Mouse (Mus musculus): ENCODE results near the gene Pdss2. TPM values are rescaled to one million over a fixed set of nuclear protein-coding genes. Genes with fewer than 3 reads are reported as not detected.

Gene Pdss2
- total and polyA plus RNA-seq, 2 experiments from 2014 or later: 17.4 to 20.9 TPM

- no peak overlapping the region for H3K9ac ChIP-seq (replicated peaks; ENCODE audit: low read length)
- H3K4me1 ChIP-seq (ENCODE audit: insufficient read depth, low read length): no peaks in the 10 kb centered on the region
- H3K36me3 ChIP-seq (ENCODE audit: insufficient read depth, low read length): no peaks in the 10 kb centered on the region
- no peak overlapping the region for H3K4me2 ChIP-seq (ENCODE audit: low read depth, low read length)
- peak; percentile 73 for TF ChIP-seq CTCF (IDR thresholded peaks at IDR 0.05; ENCODE audit: low read depth)
- no peaks in the 10 kb centered on the region for H3K27me3 ChIP-seq (ENCODE audit: insufficient read depth, low read length)
- ATAC-seq (peak; percentile 62; the same call in 1 of the 2 replicates), DNase-seq (ENCODE audit: low spot score) (peak; percentile 78)
- H3K4me3 ChIP-seq (ENCODE audit: low read length): no peak overlapping the region
- 50% methylated on average over 5 of the region's 5 CpGs for WGBS
- no peak overlapping the region for H3K27ac ChIP-seq
- H3K9me3 ChIP-seq (ENCODE audit: low read length): no peaks in the 10 kb centered on the region
Measured at GRCm38 (mm10) chr10:43378279-43378678, 157.0 kb downstream of the Pdss2 start.

- H3K4me3 ChIP-seq (ENCODE audit: low read length): no peak overlapping the region
- no peaks in the 10 kb centered on the region for H3K27me3 ChIP-seq (ENCODE audit: insufficient read depth, low read length)
- DNase-seq (ENCODE audit: low spot score): no peak
- no peaks in the 10 kb centered on the region for H3K4me1 ChIP-seq (ENCODE audit: insufficient read depth, low read length)
- no peaks in the 10 kb centered on the region for H3K36me3 ChIP-seq (ENCODE audit: insufficient read depth, low read length)
- no peaks in the 10 kb centered on the region for H3K9me3 ChIP-seq (ENCODE audit: low read length)
- H3K4me2 ChIP-seq (ENCODE audit: low read depth, low read length): no peak overlapping the region
- WGBS: 76% methylated on average over 15 of the region's 15 CpGs
- H3K9ac ChIP-seq (replicated peaks; ENCODE audit: low read length): no peak overlapping the region
- no peak overlapping the region for H3K27ac ChIP-seq
- ATAC-seq: no peak
- no peak for TF ChIP-seq CTCF (IDR thresholded peaks at IDR 0.05; ENCODE audit: low read depth)
Measured at GRCm38 (mm10) chr10:43378732-43379644, 157.7 kb downstream of the Pdss2 start.

- TF ChIP-seq CTCF (IDR thresholded peaks at IDR 0.05; ENCODE audit: low read depth): no peak
- WGBS: 87% methylated on average over 3 of the region's 3 CpGs
- no peak overlapping the region for H3K9ac ChIP-seq (replicated peaks; ENCODE audit: low read length)
- no peak overlapping the region for H3K27ac ChIP-seq
- H3K9me3 ChIP-seq (ENCODE audit: low read length): no peaks in the 10 kb centered on the region
- H3K36me3 ChIP-seq (ENCODE audit: insufficient read depth, low read length): no peaks in the 10 kb centered on the region
- no peak overlapping the region for H3K4me2 ChIP-seq (ENCODE audit: low read depth, low read length)
- DNase-seq (ENCODE audit: low spot score) (no peak), ATAC-seq (no peak)
- no peaks in the 10 kb centered on the region for H3K4me1 ChIP-seq (ENCODE audit: insufficient read depth, low read length)
- H3K4me3 ChIP-seq (ENCODE audit: low read length): no peak overlapping the region
- H3K27me3 ChIP-seq (ENCODE audit: insufficient read depth, low read length): no peaks in the 10 kb centered on the region
Measured at GRCm38 (mm10) chr10:43382660-43383059, 161.4 kb downstream of the Pdss2 start.

GRCm38 (mm10) chr10:43384623-43385022 lies 163.3 kb downstream of the Pdss2 start:
- TF ChIP-seq CTCF (IDR thresholded peaks at IDR 0.05; ENCODE audit: low read depth): no peak
- Histone ChIP-seq H3K27me3 (ENCODE audit: insufficient read depth, low read length) (no peaks in the 10 kb centered on the region), H3K4me3 (ENCODE audit: low read length) (no peak overlapping the region), H3K4me2 (ENCODE audit: low read depth, low read length) (no peak overlapping the region), H3K9me3 (ENCODE audit: low read length) (no peaks in the 10 kb centered on the region), H3K36me3 (ENCODE audit: insufficient read depth, low read length) (no peaks in the 10 kb centered on the region), H3K9ac (replicated peaks; ENCODE audit: low read length) (no peak overlapping the region), H3K27ac (no peak overlapping the region), H3K4me1 (ENCODE audit: insufficient read depth, low read length) (no peaks in the 10 kb centered on the region)
- DNase-seq (ENCODE audit: low spot score): no peak
- WGBS: 85% methylated on average over 5 of the region's 5 CpGs
- no peak for ATAC-seq

GRCm38 (mm10) chr10:43392921-43393320 lies 171.6 kb downstream of the Pdss2 start:
- Histone ChIP-seq H3K9ac (replicated peaks; ENCODE audit: low read length) (no peak overlapping the region), H3K27ac (no peak overlapping the region), H3K9me3 (ENCODE audit: low read length) (no peaks in the 10 kb centered on the region), H3K4me3 (ENCODE audit: low read length) (no peak overlapping the region), H3K4me1 (ENCODE audit: insufficient read depth, low read length) (no peaks in the 10 kb centered on the region), H3K27me3 (ENCODE audit: insufficient read depth, low read length) (no peaks in the 10 kb centered on the region), H3K4me2 (ENCODE audit: low read depth, low read length) (no peak overlapping the region), H3K36me3 (ENCODE audit: insufficient read depth, low read length) (no peaks in the 10 kb centered on the region)
- 97% methylated on average over 2 of the region's 2 CpGs for WGBS
- TF ChIP-seq CTCF (IDR thresholded peaks at IDR 0.05; ENCODE audit: low read depth): no peak
- DNase-seq (ENCODE audit: low spot score): no peak
- ATAC-seq: no peak

- Histone ChIP-seq H3K27me3 (ENCODE audit: insufficient read depth, low read length) (no peaks in the 10 kb centered on the region), H3K4me3 (ENCODE audit: low read length) (no peak overlapping the region), H3K4me1 (ENCODE audit: insufficient read depth, low read length) (no peaks in the 10 kb centered on the region), H3K27ac (no peak overlapping the region), H3K9ac (replicated peaks; ENCODE audit: low read length) (no peak overlapping the region), H3K36me3 (ENCODE audit: insufficient read depth, low read length) (no peaks in the 10 kb centered on the region), H3K9me3 (ENCODE audit: low read length) (no peaks in the 10 kb centered on the region), H3K4me2 (ENCODE audit: low read depth, low read length) (no peak overlapping the region)
- 88% methylated on average over 6 of the region's 6 CpGs for WGBS
- TF ChIP-seq CTCF (IDR thresholded peaks at IDR 0.05; ENCODE audit: low read depth): no peak
- DNase-seq (ENCODE audit: low spot score) (no peak), ATAC-seq (no peak)
Measured at GRCm38 (mm10) chr10:43393818-43394217, 172.5 kb downstream of the Pdss2 start.

- 81% methylated on average over 4 of the region's 4 CpGs for WGBS
- Histone ChIP-seq H3K36me3 (ENCODE audit: insufficient read depth, low read length) (no peaks in the 10 kb centered on the region), H3K4me1 (ENCODE audit: insufficient read depth, low read length) (no peaks in the 10 kb centered on the region), H3K4me3 (ENCODE audit: low read length) (no peak overlapping the region), H3K27me3 (ENCODE audit: insufficient read depth, low read length) (no peaks in the 10 kb centered on the region), H3K9ac (replicated peaks; ENCODE audit: low read length) (no peak overlapping the region), H3K4me2 (ENCODE audit: low read depth, low read length) (no peak overlapping the region), H3K9me3 (ENCODE audit: low read length) (no peaks in the 10 kb centered on the region), H3K27ac (no peak overlapping the region)
- ATAC-seq (no peak), DNase-seq (ENCODE audit: low spot score) (no peak)
- no peak for TF ChIP-seq CTCF (IDR thresholded peaks at IDR 0.05; ENCODE audit: low read depth)
Measured at GRCm38 (mm10) chr10:43395824-43396223, 174.5 kb downstream of the Pdss2 start.

All from hindbrain, postnatal 0 days (tissue).